Mouse (Mus musculus): ENCODE data around the gene Slc22a4. TPM values are rescaled to one million over a fixed set of nuclear protein-coding genes. Genes with fewer than 3 reads are reported as not detected.

Gene Slc22a4
- 1 to 10 TPM; 5.4 to 8.6 (median 6.9) TPM for total RNA-seq (2022)

DNA sequence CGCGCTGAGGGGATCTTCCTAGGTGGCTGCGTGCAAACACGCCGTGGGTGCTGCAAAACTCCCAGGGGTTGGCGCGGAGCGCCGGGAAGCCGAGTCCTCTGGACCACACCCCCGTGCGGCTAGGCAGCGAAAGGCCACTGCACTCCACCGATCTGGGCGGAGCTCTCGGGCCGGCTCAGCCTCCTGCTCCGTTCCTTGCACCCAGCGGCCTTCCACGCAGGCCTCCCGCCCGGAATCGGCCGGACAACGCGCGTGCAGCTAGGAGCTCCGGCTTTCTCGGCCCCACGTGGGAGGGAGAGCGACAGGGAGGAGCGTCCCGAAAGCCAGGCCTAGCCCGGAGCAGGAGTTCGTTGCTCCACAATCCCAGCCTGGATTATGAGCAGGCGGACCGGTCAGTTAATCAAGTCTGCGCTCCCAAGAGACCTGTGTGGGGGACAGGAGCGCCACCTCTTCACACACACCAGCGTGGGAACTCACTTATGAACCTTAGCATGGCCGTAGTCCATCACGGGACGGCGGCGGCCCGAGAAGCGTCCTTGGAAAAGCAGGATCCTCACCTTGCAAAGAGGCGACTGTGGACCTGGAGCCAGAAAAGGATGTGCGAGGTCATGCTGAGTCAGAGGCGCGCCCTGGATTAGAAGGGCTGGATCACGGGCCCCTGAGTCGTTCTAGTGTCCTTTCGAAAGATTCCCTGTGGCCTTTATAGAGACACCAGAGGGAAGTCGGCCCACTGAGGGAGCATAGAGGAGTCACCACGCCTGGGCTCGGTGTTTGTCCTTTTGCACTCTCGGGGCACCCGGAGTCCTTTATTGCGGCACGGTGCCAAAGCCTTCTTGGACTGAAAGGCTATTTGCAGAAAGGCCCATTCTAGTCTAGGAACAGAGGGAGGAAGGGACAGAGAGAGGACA lies at the start of gene Slc22a4:
Slc22a4 (minus strand) TSS at position 47 of the 908 bp plus-strand sequence.
- peak; percentile 51 to 62 for DNase-seq (ENCODE audit: low spot score in 2 of 2)

DNA sequence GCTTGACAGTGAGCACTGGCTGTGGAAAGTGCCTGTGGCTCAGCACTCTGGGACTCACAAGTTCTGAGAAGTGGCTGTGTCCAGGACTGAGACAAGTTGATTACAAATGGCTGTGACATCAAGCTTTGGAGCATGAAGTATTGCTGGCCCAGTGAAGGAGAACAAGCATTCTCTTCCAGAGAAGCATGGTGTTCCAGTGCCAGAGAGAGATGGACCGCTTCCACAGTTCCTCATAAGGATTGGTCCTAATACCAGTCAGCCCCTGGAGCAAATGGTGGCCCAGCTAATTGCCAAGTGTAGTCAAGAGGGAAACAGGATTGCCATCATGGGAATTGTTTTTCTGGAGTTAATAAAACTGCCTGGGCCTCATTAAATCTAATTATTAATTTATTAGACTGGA lies 48.2 kb upstream of the Slc22a4 start:
- DNase-seq (ENCODE audit: low spot score in 2 of 2), result no peak

DNA sequence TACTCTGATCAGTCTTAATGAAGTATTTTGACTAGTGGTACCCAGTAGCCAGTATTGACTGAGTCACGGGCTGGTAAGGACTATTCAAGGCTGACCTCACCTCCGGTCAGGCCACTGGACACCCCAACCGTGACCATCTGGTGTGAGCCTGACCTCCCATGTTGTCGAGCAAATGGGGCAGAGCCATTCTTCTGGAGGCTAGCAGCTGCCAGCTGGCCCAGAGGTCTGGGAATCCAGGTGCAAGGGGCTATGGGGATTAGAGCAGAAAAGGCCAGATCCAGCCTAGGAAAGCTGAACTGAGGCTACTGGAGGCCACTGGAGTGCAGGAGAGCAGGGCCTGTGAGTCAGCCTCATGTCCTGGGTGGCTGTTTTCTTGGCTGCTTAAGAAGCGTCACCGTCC lies 47.5 kb upstream of the Slc22a4 start:
- no peak for DNase-seq (ENCODE audit: low spot score in 2 of 2)

DNA sequence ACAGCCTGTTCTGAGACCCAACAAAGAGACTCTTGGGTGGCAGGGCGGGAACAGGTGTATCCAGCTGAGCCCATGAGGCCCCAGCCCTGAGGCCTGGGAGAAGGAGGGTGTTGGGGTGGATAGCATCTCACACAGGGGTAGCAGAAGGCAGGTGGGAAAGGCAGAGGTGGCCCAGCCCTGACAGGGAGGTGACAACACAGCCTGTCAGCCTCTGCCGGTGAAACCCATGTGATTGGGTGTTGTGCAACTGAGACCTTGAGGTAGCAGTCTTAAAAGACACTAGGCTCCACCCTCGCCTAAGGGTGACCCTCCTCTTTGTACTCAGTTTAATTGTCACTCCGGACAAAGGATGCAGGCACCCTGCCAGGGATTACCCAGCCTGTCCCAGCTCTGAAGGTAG lies 45.4 kb upstream of the Slc22a4 start:
- DNase-seq (ENCODE audit: low spot score in 2 of 2), result no peak

DNA sequence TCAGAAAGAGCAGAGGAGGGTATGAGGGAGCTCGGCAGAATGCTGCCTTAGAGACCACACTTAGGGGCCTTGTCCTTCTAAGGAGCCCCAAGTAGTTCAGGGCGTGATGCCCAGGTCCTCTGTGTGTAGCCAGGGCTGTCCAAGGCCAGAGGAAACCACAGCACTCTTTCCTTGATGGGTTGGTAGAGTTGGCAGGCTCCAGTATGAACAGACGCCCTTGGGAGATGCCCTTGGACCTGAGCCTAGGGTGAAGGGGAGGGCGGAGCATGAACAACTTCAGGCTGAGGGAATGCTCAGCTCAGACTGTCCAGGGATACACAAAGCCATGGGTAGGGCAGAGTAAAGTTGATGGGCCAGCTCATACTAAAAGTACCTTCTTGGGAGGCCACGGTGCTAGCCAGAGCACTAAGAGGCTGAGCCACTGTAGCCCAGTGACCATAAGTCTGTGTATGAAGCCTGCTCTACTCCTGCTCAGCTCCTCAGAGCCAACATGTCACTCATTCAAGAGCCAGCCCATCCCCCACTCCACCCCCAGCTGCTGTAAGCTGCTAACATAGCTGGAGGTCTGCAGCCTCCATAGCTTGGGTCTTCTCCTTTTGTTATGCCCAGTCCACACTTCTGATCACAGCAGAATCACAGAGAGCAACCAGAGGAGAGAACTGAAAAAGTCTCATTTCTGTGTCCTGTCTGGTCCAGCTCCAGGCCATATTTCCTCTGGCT lies 44.0 kb upstream of the Slc22a4 start:
- no peak for DNase-seq (ENCODE audit: low spot score in 2 of 2)

DNA sequence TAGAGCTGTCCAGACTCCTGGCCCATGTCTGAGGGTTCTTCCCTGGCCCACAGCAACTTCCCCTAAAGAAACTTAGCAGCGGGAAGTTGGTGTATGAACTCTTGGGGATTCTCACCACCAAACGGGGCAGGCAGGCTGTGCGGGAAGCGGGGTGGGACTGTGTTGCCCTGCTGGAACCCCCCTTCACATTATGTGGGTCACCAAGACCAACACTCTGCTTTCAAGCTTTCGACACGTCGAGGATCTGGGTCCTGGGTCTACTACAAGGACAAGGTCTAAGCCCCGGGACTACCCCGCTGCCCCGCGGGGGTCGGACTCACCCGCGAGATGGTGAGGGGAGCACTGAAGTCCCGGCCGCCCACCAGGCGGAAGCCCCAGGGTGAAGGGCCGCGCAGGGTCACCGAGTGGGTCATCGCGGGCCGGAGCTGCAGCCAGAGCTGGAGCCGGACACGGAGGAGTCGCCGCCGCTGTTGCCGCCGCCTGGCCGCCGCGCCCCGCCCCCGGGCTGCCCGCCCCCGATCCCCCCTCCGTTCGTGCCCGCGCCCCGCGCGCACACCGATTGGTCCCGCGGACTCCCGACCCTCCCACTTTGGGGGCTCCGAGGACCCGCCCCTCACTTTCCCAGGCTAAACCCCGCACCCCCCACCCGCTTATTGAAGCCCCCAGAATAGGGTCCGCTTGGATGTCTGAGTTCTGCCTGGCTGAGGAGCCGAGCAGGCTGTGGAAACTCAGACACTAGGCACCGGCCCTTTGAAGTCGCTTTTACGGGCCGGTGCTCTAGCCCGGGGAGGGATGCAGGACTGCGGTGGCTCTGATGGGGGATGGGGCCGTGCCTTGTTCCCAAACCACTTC lies 40.9 kb upstream of the Slc22a4 start, which contains the start of gene Pdlim4:
Pdlim4 (minus strand) TSS at position 495 of the 852 bp plus-strand sequence.
- no peak for DNase-seq (ENCODE audit: low spot score in 2 of 2)

DNA sequence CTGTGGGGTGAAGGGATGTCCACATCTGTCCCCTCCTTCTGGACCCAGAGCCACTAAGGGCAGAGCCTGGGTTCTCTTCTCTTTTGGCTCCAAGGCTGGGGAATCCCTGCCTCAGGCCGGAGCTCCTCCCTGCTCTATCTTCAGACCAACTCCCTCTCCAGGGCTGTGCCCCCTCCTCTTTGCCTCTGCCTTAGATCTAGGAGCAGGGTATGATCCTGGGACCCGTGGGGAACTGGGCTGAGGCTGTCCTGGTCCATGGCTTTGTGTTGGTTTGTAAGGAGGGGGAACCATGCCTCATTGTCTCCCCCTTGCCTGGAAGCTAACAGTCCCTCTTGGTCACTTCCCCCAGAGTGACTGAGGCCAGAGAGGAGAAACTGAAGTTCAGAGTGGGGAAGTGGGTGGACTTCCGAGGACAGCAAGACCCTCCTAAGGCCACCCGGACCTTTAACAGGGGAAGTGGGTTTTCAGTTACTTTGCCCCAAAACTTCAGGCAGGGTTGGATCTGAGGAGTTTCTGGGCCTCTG lies 40.2 kb upstream of the Slc22a4 start:
- no peak for DNase-seq (ENCODE audit: low spot score in 2 of 2)

DNA sequence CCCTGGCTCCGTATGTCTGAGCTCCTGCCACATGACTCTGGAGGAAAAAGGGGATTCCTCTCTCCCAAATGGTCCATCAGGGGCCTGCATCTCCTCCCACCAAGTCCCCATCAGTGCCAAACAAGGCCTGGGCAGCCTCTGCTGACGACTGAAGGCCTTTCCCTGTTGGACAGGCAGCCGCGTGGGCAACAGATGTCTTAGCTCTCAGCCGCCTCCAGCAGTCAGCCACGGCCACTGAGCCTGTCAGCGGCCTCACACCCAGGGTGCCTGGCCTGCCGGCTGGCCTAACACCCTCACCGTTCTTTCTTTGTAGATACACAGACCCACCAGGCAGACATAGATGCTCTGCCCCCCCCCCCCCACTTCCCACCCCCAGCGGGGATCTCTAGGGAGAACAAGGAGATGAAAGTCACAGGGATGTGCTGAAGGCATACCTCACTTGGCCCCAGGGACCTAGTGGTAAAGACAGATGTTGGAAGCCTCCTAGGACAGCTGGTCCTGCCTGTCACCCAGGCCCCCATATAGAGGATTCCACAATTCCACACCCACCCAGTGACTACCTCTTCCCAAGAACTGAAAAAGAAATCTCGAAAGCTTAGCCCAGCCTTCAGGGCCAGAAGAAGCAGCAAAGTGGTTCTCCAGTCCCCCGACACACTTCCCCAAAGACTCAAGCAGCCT lies 39.6 kb upstream of the Slc22a4 start:
- DNase-seq (ENCODE audit: low spot score in 2 of 2), result no peak

DNA sequence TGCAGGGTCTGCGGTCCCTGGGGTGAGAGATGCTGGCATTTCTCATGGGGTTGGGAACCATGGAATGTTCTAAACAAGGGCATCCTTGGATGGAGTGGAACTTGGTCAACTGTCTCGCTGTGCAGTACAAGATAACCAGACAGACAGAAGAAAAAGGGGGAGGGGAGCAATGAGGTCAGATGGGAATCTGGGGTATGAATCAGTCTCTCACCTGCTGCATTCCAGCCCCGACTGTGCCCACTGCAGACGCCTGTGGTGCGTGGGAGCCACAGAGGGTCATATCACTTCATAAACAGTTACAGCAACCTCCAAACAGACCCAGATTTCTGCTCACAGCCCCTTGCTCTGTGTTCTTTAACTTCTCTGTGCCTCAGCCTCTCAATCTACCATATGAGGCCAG lies 38.5 kb upstream of the Slc22a4 start:
- no peak for DNase-seq (ENCODE audit: low spot score in 2 of 2)

DNA sequence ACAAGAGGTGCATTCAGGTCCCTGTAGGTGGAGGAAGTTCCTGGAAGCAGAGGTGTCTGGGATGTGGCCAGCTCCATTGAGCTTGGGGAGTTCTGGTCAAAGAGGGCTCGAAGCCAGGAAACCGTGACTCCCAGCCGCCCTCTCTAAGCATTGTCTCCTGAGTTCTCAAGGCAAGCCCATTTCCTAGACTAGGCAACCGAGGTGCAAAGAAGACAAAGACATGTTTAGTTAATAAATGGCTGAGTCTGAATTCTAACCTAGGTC lies 38.0 kb upstream of the Slc22a4 start:
- DNase-seq (ENCODE audit: low spot score in 2 of 2), result no peak

DNA sequence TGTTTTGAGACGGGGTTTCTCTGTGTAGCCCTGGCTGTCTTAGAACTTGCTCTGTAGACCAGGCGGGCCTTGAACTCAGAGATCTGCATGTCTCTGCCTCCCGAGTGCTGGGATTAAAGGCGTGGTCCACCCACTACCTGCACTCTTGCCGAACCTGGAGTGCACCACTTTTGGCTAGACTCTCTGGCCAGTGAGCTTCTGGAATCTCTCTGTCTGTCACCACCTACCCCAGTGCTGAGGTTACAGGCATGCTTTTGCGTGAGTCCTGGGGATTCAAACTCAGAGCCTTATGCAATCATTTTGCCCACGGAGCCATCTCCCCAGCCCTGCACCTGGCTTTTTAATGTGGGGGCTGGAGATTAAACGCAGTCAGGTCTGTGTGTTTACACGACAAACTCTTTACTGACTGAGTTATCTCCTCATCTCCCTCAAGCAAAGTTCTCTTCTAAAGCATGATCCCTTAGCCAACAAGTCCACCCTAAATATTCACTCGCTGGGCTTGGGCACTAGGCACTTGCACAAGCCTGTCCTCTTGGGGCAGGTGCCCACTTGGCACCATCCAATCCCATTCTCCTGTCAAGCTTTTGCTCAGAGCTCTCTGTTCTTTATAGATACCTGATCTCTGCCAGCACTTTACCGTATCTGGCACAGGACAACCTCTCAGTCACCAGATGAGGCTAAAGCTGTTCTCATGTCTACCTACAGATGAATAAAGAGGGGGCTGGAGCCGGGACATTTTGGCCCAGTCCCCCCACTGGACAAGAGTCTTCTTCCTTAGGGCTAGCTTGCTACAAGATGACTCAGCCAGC lies 37.4 kb upstream of the Slc22a4 start:
- DNase-seq (ENCODE audit: low spot score in 2 of 2), result no peak

DNA sequence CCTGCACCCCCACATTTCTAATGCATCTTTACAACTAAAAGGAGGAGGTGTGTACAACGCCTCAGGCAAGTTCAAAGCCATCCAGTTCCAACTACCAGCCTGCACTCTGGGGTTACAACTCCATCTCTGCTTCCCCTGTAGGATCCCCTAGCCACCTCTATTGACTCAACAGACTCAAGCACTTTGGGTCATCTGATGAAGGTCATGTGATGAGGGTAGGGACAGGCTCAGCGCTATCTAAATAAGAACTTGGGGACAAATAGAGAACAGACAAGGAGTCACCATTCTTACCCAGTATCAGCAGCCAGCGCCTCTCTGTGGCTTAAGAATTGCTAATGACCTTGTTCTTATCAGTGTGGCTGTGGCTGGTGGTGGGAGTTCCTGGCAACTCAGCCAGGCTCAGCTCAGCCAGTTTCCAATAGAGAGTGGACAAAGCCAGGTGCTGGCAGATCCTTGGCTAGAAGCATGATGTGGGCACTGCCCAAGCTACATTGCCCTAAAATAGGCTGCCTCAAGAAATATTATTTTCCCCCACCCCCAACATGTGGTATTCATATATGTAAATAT lies 36.6 kb upstream of the Slc22a4 start:
- no peak for DNase-seq (ENCODE audit: low spot score in 2 of 2)

DNA sequence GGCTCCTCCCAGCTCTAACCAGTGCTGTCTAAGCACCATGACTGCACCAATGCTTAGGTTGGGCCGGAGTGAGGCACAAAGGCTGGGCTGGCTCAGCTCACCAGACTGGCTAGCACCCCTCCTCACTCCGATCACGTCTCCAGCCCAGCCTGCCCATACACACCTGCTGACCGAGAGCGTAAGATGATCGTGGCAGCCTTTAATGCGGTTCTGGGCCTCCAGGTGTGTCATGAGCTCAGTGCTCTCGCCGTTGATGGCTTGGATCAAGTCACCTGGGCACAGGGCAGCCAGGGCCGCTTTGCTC lies 35.5 kb upstream of the Slc22a4 start:
- no peak for DNase-seq (ENCODE audit: low spot score in 2 of 2)

DNA sequence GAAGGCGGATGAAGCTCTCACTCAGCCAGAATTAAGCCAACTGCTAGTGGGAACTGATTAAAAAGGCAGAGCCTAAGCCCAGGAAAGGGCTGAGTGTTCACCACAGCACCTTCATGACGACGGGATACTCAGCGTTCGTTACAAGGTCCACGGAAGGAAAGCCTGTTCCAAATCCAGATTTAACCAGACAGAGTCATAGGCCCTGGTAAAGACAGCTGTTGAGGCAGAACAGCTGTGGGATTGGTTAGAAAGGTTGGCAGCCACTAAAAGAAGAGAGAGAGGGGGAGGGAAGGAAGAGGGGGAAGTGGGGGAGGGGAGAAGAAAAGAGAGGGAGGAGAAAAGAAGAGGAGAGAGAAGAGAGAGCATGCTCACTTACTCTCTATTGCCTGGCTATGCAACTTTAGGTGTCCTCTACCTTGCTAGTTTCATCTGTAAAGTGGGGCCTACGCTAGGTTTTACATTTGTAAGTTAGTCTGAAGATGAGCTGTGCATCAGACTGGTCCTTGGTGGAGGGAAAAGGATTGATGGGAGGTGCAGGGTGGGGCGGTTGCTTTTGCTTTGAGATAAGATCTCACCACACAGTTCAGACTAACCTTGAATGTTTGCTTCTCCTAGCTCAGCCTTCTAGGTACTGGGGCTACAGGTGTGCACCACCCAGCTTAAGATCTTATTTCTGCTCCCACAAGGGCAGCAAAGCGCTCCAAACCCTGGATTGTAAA lies 35.0 kb upstream of the Slc22a4 start:
- no peak for DNase-seq (ENCODE audit: low spot score in 2 of 2)

DNA sequence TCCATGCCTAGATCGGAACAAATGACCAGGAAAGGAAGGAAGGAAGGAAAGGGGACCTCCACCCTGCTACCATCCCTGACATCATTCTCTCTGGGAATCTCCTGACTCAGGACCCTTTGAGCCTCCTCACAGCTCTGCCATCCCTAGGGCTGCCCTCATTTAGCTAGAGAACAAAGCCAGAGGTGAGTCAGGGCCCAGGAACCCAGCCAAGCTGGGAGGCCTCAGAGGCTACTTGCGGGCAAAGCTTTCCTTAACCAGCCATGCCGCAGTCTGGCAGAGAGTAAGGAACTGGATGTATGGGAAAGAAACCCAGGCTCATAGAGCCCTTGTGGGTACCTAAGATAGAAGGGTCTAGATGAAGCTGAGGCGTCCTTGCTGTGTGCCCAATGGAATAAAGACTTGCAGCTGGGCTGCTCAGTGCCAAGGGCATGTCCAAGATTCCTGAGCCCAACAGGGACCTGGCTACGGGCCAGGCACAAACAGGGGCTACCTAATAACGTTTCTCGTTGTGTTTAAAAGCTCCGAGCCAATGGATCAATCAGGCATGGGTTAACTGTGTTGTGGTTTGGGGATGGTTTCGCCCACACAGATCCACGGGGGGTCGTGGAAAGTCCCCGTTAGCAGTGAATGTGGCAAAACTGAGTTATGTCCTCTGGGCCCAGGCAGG lies 34.3 kb upstream of the Slc22a4 start:
- DNase-seq (ENCODE audit: low spot score in 2 of 2), result no peak

DNA sequence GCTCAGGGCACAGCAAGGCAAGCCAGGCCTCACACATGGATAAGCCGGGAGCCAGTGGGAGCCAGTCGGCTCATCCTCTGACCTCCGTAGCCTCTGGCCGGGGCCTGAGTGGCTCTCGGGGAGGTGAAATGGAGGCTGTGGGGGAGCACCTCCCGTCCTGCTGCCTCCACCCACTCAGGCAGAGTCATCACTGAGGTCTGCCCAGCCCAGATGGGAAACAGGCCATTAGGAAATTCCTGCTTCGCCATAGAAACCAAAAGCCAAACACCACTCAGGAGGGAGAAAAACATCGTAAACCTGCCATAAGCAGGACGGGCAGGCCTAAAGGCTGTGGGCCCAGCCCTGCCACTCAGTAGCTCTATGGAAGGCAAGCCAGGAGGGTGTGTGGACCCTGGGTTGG lies 32.4 kb upstream of the Slc22a4 start:
- no peak for DNase-seq (ENCODE audit: low spot score in 2 of 2)

DNA sequence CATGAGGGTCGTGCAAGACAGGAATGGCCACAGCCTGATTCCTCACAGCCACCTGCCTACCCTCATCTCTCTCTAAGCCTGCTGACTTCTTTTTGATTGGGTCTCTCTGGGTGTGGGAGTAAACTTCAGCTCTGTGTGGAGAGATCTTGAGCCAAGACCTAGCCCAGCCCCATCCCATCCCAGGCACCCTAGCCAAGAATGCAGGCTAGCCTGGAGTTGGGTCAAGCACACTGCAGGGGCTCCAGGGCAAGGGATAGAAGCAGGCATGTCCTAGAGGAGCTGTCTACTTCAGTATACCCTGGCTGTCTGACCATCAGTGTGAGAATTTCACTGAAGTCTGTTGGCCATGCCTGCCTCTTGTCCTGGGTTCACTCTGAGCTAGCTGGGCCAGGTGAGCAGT lies 31.6 kb upstream of the Slc22a4 start:
- no peak for DNase-seq (ENCODE audit: low spot score in 2 of 2)

DNA sequence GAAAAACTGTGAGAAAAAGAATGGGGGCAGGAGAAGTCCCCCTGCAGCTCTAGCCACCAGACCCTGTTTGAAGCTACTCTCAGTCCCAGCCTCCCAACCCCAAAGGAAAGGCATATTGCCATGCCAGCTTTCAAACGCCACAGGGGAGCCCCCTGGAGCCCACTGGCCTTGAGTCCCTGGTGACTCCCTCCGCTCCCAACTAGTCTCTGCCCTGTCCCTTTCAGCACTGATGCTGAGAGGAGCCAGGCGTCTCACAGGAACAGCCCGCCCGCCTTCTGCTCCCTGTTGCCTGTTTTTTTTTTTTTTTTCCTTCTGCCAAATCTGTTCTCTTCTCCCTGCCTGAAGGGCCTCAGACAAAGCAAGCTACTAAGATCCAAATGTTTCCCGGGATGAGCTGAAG lies 30.8 kb upstream of the Slc22a4 start:
- no peak for DNase-seq (ENCODE audit: low spot score in 2 of 2)

DNA sequence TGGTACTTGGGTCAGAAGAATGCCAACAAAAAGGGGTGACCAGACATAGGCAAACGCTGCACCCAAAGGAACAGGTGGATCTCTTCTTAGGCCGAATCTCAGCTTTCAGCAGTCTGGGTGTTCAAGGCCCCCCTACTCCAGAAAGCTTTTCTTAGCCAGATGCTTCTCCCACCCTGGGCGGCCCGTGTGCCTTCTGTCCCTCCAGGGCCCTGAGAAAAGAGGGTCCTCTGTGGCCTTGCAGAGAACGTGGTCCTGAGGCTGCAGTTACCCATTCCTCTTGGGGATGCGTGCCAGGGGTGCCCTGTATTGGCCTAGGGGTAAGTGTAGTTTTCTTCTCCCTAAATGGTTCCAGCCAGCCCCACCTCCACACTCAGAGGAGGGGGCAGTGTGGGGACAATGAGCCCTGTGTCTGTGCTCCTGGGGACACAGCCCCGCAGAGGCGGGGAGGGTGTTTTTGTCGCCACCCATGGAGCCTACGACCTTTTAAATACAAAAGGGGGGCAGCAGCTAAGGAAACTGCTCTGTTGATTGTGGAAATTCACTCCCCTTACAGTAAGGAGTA lies 30.2 kb upstream of the Slc22a4 start:
- DNase-seq (ENCODE audit: low spot score in 2 of 2), result peak in 1 of 2 experiments; percentile 37

Measured in left cerebral cortex, adult 8-10 months (tissue).